Mouse (Mus musculus) lung, embryonic 14.5 days (tissue): Measurements from ENCODE around the gene Carnmt1. TPM values are rescaled to one million over a fixed set of nuclear protein-coding genes. Genes with fewer than 3 reads are reported as not detected.

Experiments used
- ATAC-seq: fragments of 200-750 bp; cut with Nextera tagmentation; 2 replicates; pipeline ENCODE4 v1.8.0; 2017; ENCODE audit warnings: mild to moderate bottlenecking, moderate TSS enrichment, moderate library complexity; ENCODE audit not compliant: insufficient read depth
- DNase-seq: peaks from one replicate; pipeline ENCODE4 v3.0.0-alpha.2; 2015
- H3K27ac ChIP-seq: fragments of 300-500 bp; sonication (generic); 2 replicates; pipeline ENCODE4 v1.5.1; 2014; ENCODE audit warnings: low read depth, mild to moderate bottlenecking, moderate library complexity
- H3K27me3 ChIP-seq: fragments of 300-500 bp; sonication (generic); 2 replicates; pipeline ENCODE4 v1.6.1; 2014; ENCODE audit warnings: low read length, control low read depth; ENCODE audit not compliant: insufficient read depth
- H3K36me3 ChIP-seq: fragments of 300-500 bp; sonication (generic); 2 replicates; pipeline ENCODE4 v1.6.1; 2014; ENCODE audit warnings: control low read depth; ENCODE audit not compliant: insufficient read depth
- H3K4me1 ChIP-seq: fragments of 300-500 bp; sonication (generic); 2 replicates; pipeline ENCODE4 v1.6.1; 2014; ENCODE audit warnings: antibody characterized with exemption, control low read depth; ENCODE audit not compliant: insufficient read depth
- H3K4me2 ChIP-seq: fragments of 300-500 bp; sonication (generic); 2 replicates; pipeline ENCODE4 v1.6.1; 2014; ENCODE audit warnings: mild to moderate bottlenecking
- H3K4me3 ChIP-seq: fragments of 300-500 bp; sonication (generic); 2 replicates; pipeline ENCODE4 v1.5.1; 2014; ENCODE audit warnings: low read depth, low read length
- H3K9ac ChIP-seq: fragments of 300-500 bp; sonication (generic); 2 replicates; pipeline ENCODE4 v1.6.1; 2014
- H3K9me3 ChIP-seq: fragments of 300-500 bp; sonication (generic); 2 replicates; pipeline ENCODE4 v1.6.1; 2016; ENCODE audit warnings: low read depth, low read length, control low read depth
- CTCF ChIP-seq: IDR thresholded peaks from 2 replicates; pipeline ENCODE4 v1.5.1; 2016; ENCODE audit warnings: antibody characterized with exemption, low read depth
- WGBS: fragments of 180-500 bp; shearing (Covaris S2); extraction: QIAGEN DNeasy Blood & Tissue Kit; methylation state at CpG from one replicate; pipeline ENCODE4 v1.1.7; 2014; 5-methylcytosine and 5-hydroxymethylcytosine counted together
- polyA plus RNA-seq: library from polyadenylated mRNA; unstranded; fragments of >200 nt; fragmentation: Nextera tagmentation; extraction: Ambion mirVana; gene quantifications from 2 replicates; pipeline ENCODE4 v1.2.1, GENCODE M21; 2014

The Carnmt1 gene
- polyA plus RNA-seq, 1 experiment from 2014 or later: 37.8 TPM

DNA sequence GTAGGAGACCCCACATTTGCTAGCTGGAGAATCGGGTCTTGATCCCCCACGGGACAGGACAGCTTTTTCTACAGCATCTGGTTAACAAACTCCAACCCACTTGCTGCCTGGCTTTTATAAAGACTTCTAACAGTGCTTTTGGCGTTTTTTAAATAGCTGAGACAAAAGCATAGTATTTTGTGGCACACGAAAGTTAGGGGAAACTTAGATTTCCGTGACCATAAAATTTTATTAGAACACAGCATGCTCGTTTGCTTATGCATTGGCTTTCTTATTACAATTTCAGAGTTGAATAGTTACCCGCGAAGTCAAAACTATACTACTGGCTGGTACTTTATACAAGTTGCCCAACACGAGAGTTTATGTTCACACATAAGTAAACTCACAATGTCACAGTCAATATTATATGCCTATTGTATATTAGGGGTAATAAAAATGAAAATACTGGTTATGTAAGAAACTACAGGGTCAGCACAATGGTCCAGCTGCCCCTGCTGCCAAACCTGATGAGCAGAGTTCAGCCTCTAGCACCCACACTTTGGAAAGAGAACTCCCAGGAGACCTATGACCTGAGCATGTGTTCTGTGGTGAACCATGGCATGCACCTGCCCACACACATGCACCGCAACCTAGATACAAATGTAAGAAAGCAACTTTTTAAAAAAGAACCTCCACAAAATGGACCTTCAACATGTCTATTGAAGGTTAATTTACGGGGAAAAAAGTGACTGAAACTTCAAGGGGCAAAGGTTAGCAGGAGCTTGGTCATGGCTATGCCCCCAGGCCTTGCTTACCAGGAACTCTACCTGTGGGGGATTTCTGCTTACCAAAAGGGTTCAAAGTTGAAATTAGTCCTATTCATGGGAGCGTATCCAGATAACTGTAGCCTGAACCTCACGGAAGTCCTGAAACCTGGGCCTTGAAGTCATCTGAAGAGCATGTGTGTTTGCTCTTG, 38.1 kb upstream of the Carnmt1 start:
- H3K9ac ChIP-seq: peak overlapping the region; percentile 50
- no peak overlapping the region for H3K27ac ChIP-seq
- no peaks in the 10 kb centered on the region for H3K27me3 ChIP-seq
- peak overlapping the region; percentile 84 for H3K4me3 ChIP-seq
- no peaks in the 10 kb centered on the region for H3K9me3 ChIP-seq
- 59% methylated on average over 13 of the region's 13 CpGs for WGBS
- peak overlapping the region; percentile 67 for H3K4me2 ChIP-seq
- no peak for TF ChIP-seq CTCF
- H3K4me1 ChIP-seq: no peaks in the 10 kb centered on the region; the same call in 1 of the 2 replicates
- H3K36me3 ChIP-seq: no peaks in the 10 kb centered on the region
- ATAC-seq: no peak
- no peak for DNase-seq

DNA sequence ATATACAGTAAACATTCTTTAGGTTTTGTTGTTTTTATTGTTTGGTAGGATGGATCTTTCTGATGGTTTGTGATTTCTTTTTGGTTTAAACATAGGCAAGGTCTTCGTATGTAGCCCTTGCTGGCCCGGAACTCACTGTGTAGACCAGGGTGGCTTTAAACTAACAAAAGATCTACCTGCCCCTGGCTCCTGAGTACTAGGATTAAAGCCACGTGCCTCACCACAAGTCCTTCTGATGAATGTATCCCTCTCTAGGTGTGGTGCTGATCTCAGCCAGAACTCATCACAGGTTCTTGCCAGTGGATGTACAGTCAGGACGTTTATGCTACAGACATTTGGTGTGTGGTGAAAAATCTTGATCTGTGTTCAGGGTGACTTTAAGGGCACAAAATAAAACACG, 32.6 kb upstream of the Carnmt1 start:
- H3K4me2 ChIP-seq: no peak overlapping the region
- no peak overlapping the region for H3K9ac ChIP-seq
- H3K27me3 ChIP-seq: no peaks in the 10 kb centered on the region
- ATAC-seq (no peak), DNase-seq (no peak)
- no peaks in the 10 kb centered on the region for H3K36me3 ChIP-seq
- H3K4me1 ChIP-seq: no peaks in the 10 kb centered on the region
- no peak for TF ChIP-seq CTCF
- no peaks in the 10 kb centered on the region for H3K9me3 ChIP-seq
- H3K27ac ChIP-seq: no peak overlapping the region
- 76% methylated on average over 5 of the region's 5 CpGs for WGBS
- no peak overlapping the region for H3K4me3 ChIP-seq

GRCm38 (mm10) chr19:18638949-18639348, 31.6 kb upstream of the Carnmt1 start:
- 56% methylated on average over 5 of the region's 5 CpGs for WGBS
- DNase-seq (no peak), ATAC-seq (no peak)
- TF ChIP-seq CTCF: no peak
- Histone ChIP-seq H3K27me3 (no peaks in the 10 kb centered on the region), H3K36me3 (no peaks in the 10 kb centered on the region), H3K4me3 (no peak overlapping the region), H3K4me1 (no peaks in the 10 kb centered on the region), H3K9me3 (no peaks in the 10 kb centered on the region), H3K4me2 (no peak overlapping the region), H3K27ac (no peak overlapping the region), H3K9ac (no peak overlapping the region)

- WGBS: 28% methylated on average over 2 of the region's 2 CpGs
- no peaks in the 10 kb centered on the region for H3K9me3 ChIP-seq
- H3K36me3 ChIP-seq: no peaks in the 10 kb centered on the region
- no peak overlapping the region for H3K4me3 ChIP-seq
- peak; percentile 63 for TF ChIP-seq CTCF
- DNase-seq (peak; percentile 44), ATAC-seq (no peak)
- H3K27ac ChIP-seq: no peak overlapping the region
- H3K4me2 ChIP-seq: no peak overlapping the region
- H3K4me1 ChIP-seq: no peaks in the 10 kb centered on the region
- no peak overlapping the region for H3K9ac ChIP-seq
- no peaks in the 10 kb centered on the region for H3K27me3 ChIP-seq
Measured at GRCm38 (mm10) chr19:18639552-18639951, 31.0 kb upstream of the Carnmt1 start.

- no peak overlapping the region for H3K4me2 ChIP-seq
- H3K27ac ChIP-seq: no peak overlapping the region
- no peaks in the 10 kb centered on the region for H3K9me3 ChIP-seq
- no peaks in the 10 kb centered on the region for H3K27me3 ChIP-seq
- H3K4me1 ChIP-seq: no peaks in the 10 kb centered on the region
- DNase-seq (no peak), ATAC-seq (no peak)
- no peak for TF ChIP-seq CTCF
- no peak overlapping the region for H3K9ac ChIP-seq
- 61% methylated on average over 4 of the region's 4 CpGs for WGBS
- H3K36me3 ChIP-seq: no peaks in the 10 kb centered on the region
- H3K4me3 ChIP-seq: no peak overlapping the region
Measured at GRCm38 (mm10) chr19:18641001-18641400, 29.6 kb upstream of the Carnmt1 start.

GRCm38 (mm10) chr19:18643411-18643810, 27.2 kb upstream of the Carnmt1 start:
- H3K4me3 ChIP-seq: no peak overlapping the region
- 46% methylated on average over 4 of the region's 4 CpGs for WGBS
- H3K36me3 ChIP-seq: no peaks in the 10 kb centered on the region
- H3K27ac ChIP-seq: no peak overlapping the region
- no peaks in the 10 kb centered on the region for H3K27me3 ChIP-seq
- DNase-seq: no peak
- no peaks in the 10 kb centered on the region for H3K9me3 ChIP-seq
- no peak overlapping the region for H3K9ac ChIP-seq
- H3K4me1 ChIP-seq: no peaks in the 10 kb centered on the region
- TF ChIP-seq CTCF: no peak
- no peak for ATAC-seq
- no peak overlapping the region for H3K4me2 ChIP-seq

GRCm38 (mm10) chr19:18644084-18644483, 26.5 kb upstream of the Carnmt1 start:
- no peaks in the 10 kb centered on the region for H3K27me3 ChIP-seq
- no peaks in the 10 kb centered on the region for H3K36me3 ChIP-seq
- WGBS: 66% methylated on average over 6 of the region's 6 CpGs
- no peak for TF ChIP-seq CTCF
- H3K9ac ChIP-seq: no peak overlapping the region
- H3K4me1 ChIP-seq: no peaks in the 10 kb centered on the region
- ATAC-seq (no peak), DNase-seq (no peak)
- no peak overlapping the region for H3K27ac ChIP-seq
- H3K4me2 ChIP-seq: no peak overlapping the region
- no peaks in the 10 kb centered on the region for H3K9me3 ChIP-seq
- no peak overlapping the region for H3K4me3 ChIP-seq
